Comparison of ENCODE assay signal across 11 mouse cellular contexts in the genomic region with DNA sequence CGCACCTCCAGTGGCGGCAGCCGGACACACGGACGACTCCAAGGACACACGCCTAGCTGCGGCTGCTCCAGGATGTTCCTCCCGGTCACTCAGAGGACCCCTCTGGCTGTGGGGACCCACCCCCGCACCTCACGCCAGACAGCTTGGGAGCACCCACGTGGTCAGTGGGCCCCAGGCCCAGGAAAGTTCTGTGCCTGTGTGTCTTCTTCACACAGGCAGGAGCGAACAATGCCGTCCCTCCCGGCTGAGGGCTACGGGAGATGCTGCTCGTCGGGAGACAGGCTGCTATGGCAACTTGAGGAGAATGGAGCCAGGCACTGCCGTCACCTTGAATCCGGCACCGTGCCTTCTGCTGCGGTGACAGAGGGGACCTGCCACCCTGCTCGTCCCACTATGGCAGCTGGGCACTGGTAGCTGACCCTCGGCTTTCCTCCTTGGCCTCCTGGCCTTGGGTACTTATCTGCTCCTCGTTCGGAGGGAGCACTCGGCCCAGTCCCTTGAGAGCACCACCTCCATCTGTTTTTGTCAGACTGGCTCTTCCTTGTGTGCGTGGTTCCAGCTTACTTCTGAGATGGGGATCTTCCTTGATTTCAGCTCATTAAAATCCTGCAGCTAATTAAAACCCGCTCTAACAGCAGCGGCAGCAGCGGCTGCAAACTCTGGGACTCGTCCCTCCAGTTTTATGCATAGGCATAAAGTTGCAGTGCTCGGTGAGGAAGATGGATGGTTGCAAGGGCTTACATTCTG. TPM values are rescaled to one million over a fixed set of nuclear protein-coding genes. Genes with fewer than 3 reads are reported as not detected.
DNase-seq lines count a peak whose midpoint lies in the region; ATAC-seq lines count a peak whose summit lies in the region.
"Had no signal": no experiment of that assay in that cellular context is flagged by ENCODE, and none has a peak within 500 bp of the region (broad histone marks: within the 10 kb centered on the region; RNA-seq: fewer than 3 reads in every experiment).

No protein-coding gene starts in this region.

- H3K4me2 ChIP-seq in hindbrain, embryonic 12.5 days (replicated peaks), result 0 out of 2 replicates have a peak overlapping the region, but pooled peaks have one; percentile 15
- H3K4me2 ChIP-seq in neural tube, embryonic 15.5 days, result peak overlapping the region; percentile 47

- H3K4me3 ChIP-seq in hindbrain, embryonic 12.5 days, result no peak overlapping the region
- no peak overlapping the region; the same call in 1 of the 2 replicates for H3K4me3 ChIP-seq in neural tube, embryonic 15.5 days (replicated peaks)
- H3K4me3 ChIP-seq: erythroblast, embryonic 14.5 days had no signal

- peak; percentile 46 for ATAC-seq in hindbrain, embryonic 12.5 days (ENCODE audit: low FRiP score)
- ATAC-seq in neural tube, embryonic 15.5 days (ENCODE audit: low FRiP score), result peak; percentile 47; the same call in 1 of the 2 replicates
- ATAC-seq: liver, postnatal 0 days had no signal

- no peaks in the 10 kb centered on the region; the same call in 1 of the 2 replicates for H3K27me3 ChIP-seq in hindbrain, embryonic 12.5 days
- H3K27me3 ChIP-seq in neural tube, embryonic 15.5 days (replicated peaks), result no peaks in the 10 kb centered on the region; the same call in 1 of the 2 replicates

- no peaks in the 10 kb centered on the region for H3K9me3 ChIP-seq in hindbrain, embryonic 12.5 days (replicated peaks)
- H3K9me3 ChIP-seq in neural tube, embryonic 15.5 days (replicated peaks), result no peaks in the 10 kb centered on the region

- peaks cover 44% of the 10 kb centered on the region for H3K4me1 ChIP-seq in hindbrain, embryonic 12.5 days
- peaks cover 34% of the 10 kb centered on the region for H3K4me1 ChIP-seq in neural tube, embryonic 15.5 days

- H3K36me3 ChIP-seq in hindbrain, embryonic 12.5 days, result no peaks in the 10 kb centered on the region
- no peaks in the 10 kb centered on the region for H3K36me3 ChIP-seq in neural tube, embryonic 15.5 days

- H3K9ac ChIP-seq in hindbrain, embryonic 12.5 days, result no peak overlapping the region
- no peak overlapping the region for H3K9ac ChIP-seq in neural tube, embryonic 15.5 days (replicated peaks)
- H3K9ac ChIP-seq: liver, postnatal 0 days had no signal

- H3K27ac ChIP-seq in hindbrain, embryonic 12.5 days, result peak overlapping the region; percentile 78
- peak overlapping the region; percentile 61 for H3K27ac ChIP-seq in neural tube, embryonic 15.5 days (replicated peaks)

- 45% methylated on average over 32 of the region's 32 CpGs for WGBS in hindbrain, embryonic 12.5 days
- WGBS in neural tube, embryonic 15.5 days, result 34% methylated on average over 32 of the region's 32 CpGs

- peak; percentile 19 to 43 for DNase-seq in layer of hippocampus, adult 18-20 months (ENCODE audit: low spot score in 2 of 2)
- no peak for DNase-seq in layer of hippocampus, postnatal 14 days (ENCODE audit: low spot score in 2 of 2)
- peak; percentile 42 for DNase-seq in right cerebral cortex, postnatal 4 days
- DNase-seq in right cerebral cortex, adult 18-20 months, result no peak
- no peak for DNase-seq in cerebellum, adult 11 months
- DNase-seq in spleen, postnatal 36 days (ENCODE audit: low spot score in 2 of 2), result no peak
- DNase-seq: liver, postnatal 0 days; thymus, postnatal 36 days had no signal

RNA-seq across cellular contexts. Expression of a gene that starts 59.2 kb away (rescaled TPM):
- 10 to 100 TPM; 27.6 to 44.7 TPM for total RNA-seq in layer of hippocampus, adult 18-20 months (2021)
- total RNA-seq in layer of hippocampus, postnatal 14 days (2021), result 10 to 100 TPM; 29.6 to 34.3 TPM
- 22.4 and 24.7 TPM in 2 replicates for polyA plus RNA-seq in hindbrain, embryonic 12.5 days (2016; fragmentation: Nextera tagmentation; extraction: Ambion mirVana)
- polyA plus RNA-seq in neural tube, embryonic 15.5 days (2015; fragmentation: Nextera tagmentation; extraction: Ambion mirVana), result 13.2 and 13.3 TPM in 2 replicates
- polyA plus RNA-seq: erythroblast, embryonic 14.5 days had no signal

Comparison
In these comparisons a context has a peak if more than half of its experiments do, and no peak if none do; other contexts are left out.
1. DNase-seq: peak in layer of hippocampus, adult 18-20 months (2 of 2) and right cerebral cortex, postnatal 4 days (single experiment); none in layer of hippocampus, postnatal 14 days (0 of 2), right cerebral cortex, adult 18-20 months (single experiment), cerebellum, adult 11 months (single experiment) and spleen, postnatal 36 days (0 of 2).